Comparison of ENCODE assay signal across 22 mouse cellular contexts in genomic region chr9:25353775-25354174, GRCm38 (mm10).
DNase-seq lines count a peak whose midpoint lies in the region; ATAC-seq and TF ChIP-seq lines count a peak whose summit lies in the region.
"Had no signal": no experiment of that assay in that cellular context is flagged by ENCODE, and none has a peak within 500 bp of the region (broad histone marks: within the 10 kb centered on the region; RNA-seq: fewer than 3 reads in every experiment).

No protein-coding gene starts in this region.

- H3K36me3 ChIP-seq in forebrain, postnatal 0 days (ENCODE audit: insufficient read depth), result no peaks in the 10 kb centered on the region
- H3K36me3 ChIP-seq in forebrain, embryonic 15.5 days, result no peaks in the 10 kb centered on the region
- no peaks in the 10 kb centered on the region for H3K36me3 ChIP-seq in hindbrain, embryonic 15.5 days
- no peaks in the 10 kb centered on the region for H3K36me3 ChIP-seq in hindbrain, embryonic 10.5 days
- H3K36me3 ChIP-seq in midbrain, embryonic 14.5 days (ENCODE audit: control insufficient read depth, insufficient read depth, low read length), result no peaks in the 10 kb centered on the region
- no peaks in the 10 kb centered on the region for H3K36me3 ChIP-seq in midbrain, embryonic 16.5 days (ENCODE audit: control insufficient read depth, insufficient read depth, low read length)
- H3K36me3 ChIP-seq: embryonic facial prominence, embryonic 10.5 days; embryonic facial prominence, embryonic 13.5 days; forebrain, embryonic 12.5 days had no signal

- TF ChIP-seq CTCF in forebrain, postnatal 0 days (IDR thresholded peaks at IDR 0.05; ENCODE audit: low read depth), result no peak

- no peaks in the 10 kb centered on the region for H3K4me1 ChIP-seq in forebrain, postnatal 0 days (ENCODE audit: insufficient read depth)
- H3K4me1 ChIP-seq in forebrain, embryonic 15.5 days, result no peaks in the 10 kb centered on the region
- H3K4me1 ChIP-seq in hindbrain, embryonic 15.5 days (replicated peaks), result no peaks in the 10 kb centered on the region
- no peaks in the 10 kb centered on the region for H3K4me1 ChIP-seq in hindbrain, embryonic 10.5 days (replicated peaks)
- H3K4me1 ChIP-seq in midbrain, embryonic 14.5 days (ENCODE audit: control insufficient read depth, insufficient read depth, low read length), result no peaks in the 10 kb centered on the region
- no peaks in the 10 kb centered on the region for H3K4me1 ChIP-seq in midbrain, embryonic 16.5 days (ENCODE audit: control insufficient read depth, insufficient read depth, low read length)
- H3K4me1 ChIP-seq: embryonic facial prominence, embryonic 10.5 days; embryonic facial prominence, embryonic 13.5 days had no signal

- no peak overlapping the region for H3K9ac ChIP-seq in forebrain, postnatal 0 days
- no peak overlapping the region for H3K9ac ChIP-seq in forebrain, embryonic 15.5 days (replicated peaks)
- no peak overlapping the region for H3K9ac ChIP-seq in hindbrain, embryonic 15.5 days
- no peak overlapping the region for H3K9ac ChIP-seq in midbrain, embryonic 14.5 days (replicated peaks; ENCODE audit: low read length)
- no peak overlapping the region for H3K9ac ChIP-seq in midbrain, embryonic 16.5 days (ENCODE audit: low read depth, low read length)
- H3K9ac ChIP-seq: embryonic facial prominence, embryonic 13.5 days; forebrain, embryonic 12.5 days had no signal

- no peak overlapping the region for H3K27ac ChIP-seq in forebrain, postnatal 0 days (ENCODE audit: low read depth, low read length)
- no peak overlapping the region for H3K27ac ChIP-seq in forebrain, embryonic 15.5 days (replicated peaks)
- H3K27ac ChIP-seq in hindbrain, embryonic 15.5 days (replicated peaks), result no peak overlapping the region
- H3K27ac ChIP-seq in hindbrain, embryonic 10.5 days, result no peak overlapping the region
- no peak overlapping the region for H3K27ac ChIP-seq in midbrain, embryonic 14.5 days (replicated peaks; ENCODE audit: low read depth, low read length)
- no peak overlapping the region for H3K27ac ChIP-seq in midbrain, embryonic 16.5 days (ENCODE audit: low read length)
- H3K27ac ChIP-seq: embryonic facial prominence, embryonic 10.5 days; embryonic facial prominence, embryonic 13.5 days; forebrain, embryonic 12.5 days had no signal

- no peak overlapping the region for H3K4me2 ChIP-seq in forebrain, postnatal 0 days (ENCODE audit: low read depth)
- no peak overlapping the region for H3K4me2 ChIP-seq in forebrain, embryonic 15.5 days (replicated peaks)
- H3K4me2 ChIP-seq in hindbrain, embryonic 15.5 days, result no peak overlapping the region
- no peak overlapping the region for H3K4me2 ChIP-seq in midbrain, embryonic 14.5 days (ENCODE audit: low read length)
- no peak overlapping the region for H3K4me2 ChIP-seq in midbrain, embryonic 16.5 days (ENCODE audit: low read length)
- H3K4me2 ChIP-seq: embryonic facial prominence, embryonic 13.5 days; forebrain, embryonic 12.5 days; heart, embryonic 11.5 days had no signal

- no peak for ATAC-seq in forebrain, postnatal 0 days
- no peak for ATAC-seq in forebrain, embryonic 15.5 days (replicated peaks)
- 0 out of 2 replicates have a peak, but pooled peaks have one; percentile 15 for ATAC-seq in hindbrain, embryonic 15.5 days (ENCODE audit: low FRiP score, low read depth)
- no peak for ATAC-seq in midbrain, embryonic 14.5 days (ENCODE audit: low FRiP score, low TSS enrichment)
- no peak for ATAC-seq in midbrain, embryonic 16.5 days
- ATAC-seq: activated CD4-positive, CD25-positive, alpha-beta regulatory T cell, adult 4 months; intestine, postnatal 0 days had no signal

- DNase-seq in cerebellum, postnatal 10 days, result peak; percentile 17 to 42
- DNase-seq in cerebellum, adult 9-10 months, result no peak
- peak; percentile 10 for DNase-seq in forebrain, postnatal 0 days
- DNase-seq in hindbrain, embryonic 10.5 days (ENCODE audit: low spot score), result no peak
- DNase-seq in midbrain, embryonic 14.5 days, result peak; percentile 2
- DNase-seq: adrenal gland, adult 8-10 months; adrenal gland, postnatal 25 days; cerebellum, adult 18-20 months; cerebellum, adult 9-11 months; embryo, embryonic 11 days; gastrocnemius, postnatal 25 days; kidney, adult 2 months had no signal

- no peaks in the 10 kb centered on the region for H3K9me3 ChIP-seq in forebrain, postnatal 0 days (ENCODE audit: low read length)
- H3K9me3 ChIP-seq in forebrain, embryonic 15.5 days, result no peaks in the 10 kb centered on the region
- no peaks in the 10 kb centered on the region for H3K9me3 ChIP-seq in hindbrain, embryonic 15.5 days
- no peaks in the 10 kb centered on the region for H3K9me3 ChIP-seq in hindbrain, embryonic 10.5 days
- no peaks in the 10 kb centered on the region for H3K9me3 ChIP-seq in midbrain, embryonic 14.5 days (ENCODE audit: control insufficient read depth, low read length)
- H3K9me3 ChIP-seq in midbrain, embryonic 16.5 days (replicated peaks; ENCODE audit: control insufficient read depth, low read length, poor library complexity, severe bottlenecking), result no peaks in the 10 kb centered on the region
- H3K9me3 ChIP-seq: embryonic facial prominence, embryonic 10.5 days; embryonic facial prominence, embryonic 13.5 days; forebrain, embryonic 12.5 days had no signal

- H3K4me3 ChIP-seq in forebrain, postnatal 0 days (ENCODE audit: low read depth, low read length), result no peak overlapping the region
- no peak overlapping the region for H3K4me3 ChIP-seq in forebrain, embryonic 15.5 days
- H3K4me3 ChIP-seq in hindbrain, embryonic 15.5 days, result no peak overlapping the region
- H3K4me3 ChIP-seq in hindbrain, embryonic 10.5 days, result no peak overlapping the region
- H3K4me3 ChIP-seq in midbrain, embryonic 14.5 days (replicated peaks; ENCODE audit: low read depth, low read length), result no peak overlapping the region
- H3K4me3 ChIP-seq in midbrain, embryonic 16.5 days (ENCODE audit: low read depth, low read length), result no peak overlapping the region
- H3K4me3 ChIP-seq: embryonic facial prominence, embryonic 10.5 days; embryonic facial prominence, embryonic 13.5 days; erythroblast, embryonic 14.5 days; forebrain, embryonic 12.5 days had no signal

- H3K27me3 ChIP-seq in forebrain, postnatal 0 days (ENCODE audit: insufficient read depth, low read length), result no peaks in the 10 kb centered on the region
- no peaks in the 10 kb centered on the region for H3K27me3 ChIP-seq in forebrain, embryonic 15.5 days
- H3K27me3 ChIP-seq in hindbrain, embryonic 15.5 days, result no peaks in the 10 kb centered on the region
- H3K27me3 ChIP-seq in hindbrain, embryonic 10.5 days (ENCODE audit: insufficient read depth, poor library complexity, severe bottlenecking), result no peaks in the 10 kb centered on the region
- H3K27me3 ChIP-seq in midbrain, embryonic 14.5 days (ENCODE audit: control insufficient read depth, insufficient read depth, low read length), result no peaks in the 10 kb centered on the region
- H3K27me3 ChIP-seq in midbrain, embryonic 16.5 days (ENCODE audit: control insufficient read depth, insufficient read depth, low read depth, low read length), result no peaks in the 10 kb centered on the region
- H3K27me3 ChIP-seq: embryonic facial prominence, embryonic 13.5 days; forebrain, embryonic 12.5 days had no signal

- WGBS in forebrain, postnatal 0 days, result 74% methylated on average over 1 of the region's 1 CpGs
- 68% methylated on average over 1 of the region's 1 CpGs for WGBS in forebrain, embryonic 15.5 days
- WGBS in hindbrain, embryonic 15.5 days, result 85% methylated on average over 1 of the region's 1 CpGs
- WGBS in hindbrain, embryonic 10.5 days, result 88% methylated on average over 1 of the region's 1 CpGs
- 93% methylated on average over 1 of the region's 1 CpGs for WGBS in midbrain, embryonic 14.5 days
- 85% methylated on average over 1 of the region's 1 CpGs for WGBS in midbrain, embryonic 16.5 days

Comparison
In these comparisons a context has a peak if more than half of its experiments do, and no peak if none do; other contexts are left out.
1. DNase-seq: peak in cerebellum, postnatal 10 days (2 of 2), forebrain, postnatal 0 days (single experiment) and midbrain, embryonic 14.5 days (single experiment); none in cerebellum, adult 9-10 months (single experiment) and hindbrain, embryonic 10.5 days (single experiment).